Mouse (Mus musculus): ENCODE results near the gene Gm20503. TPM values are rescaled to one million over a fixed set of nuclear protein-coding genes. Genes with fewer than 3 reads are reported as not detected.

Gm20503 gene
- polyA plus RNA-seq, 1 experiment from 2014 or later, result 23.2 TPM

DNA sequence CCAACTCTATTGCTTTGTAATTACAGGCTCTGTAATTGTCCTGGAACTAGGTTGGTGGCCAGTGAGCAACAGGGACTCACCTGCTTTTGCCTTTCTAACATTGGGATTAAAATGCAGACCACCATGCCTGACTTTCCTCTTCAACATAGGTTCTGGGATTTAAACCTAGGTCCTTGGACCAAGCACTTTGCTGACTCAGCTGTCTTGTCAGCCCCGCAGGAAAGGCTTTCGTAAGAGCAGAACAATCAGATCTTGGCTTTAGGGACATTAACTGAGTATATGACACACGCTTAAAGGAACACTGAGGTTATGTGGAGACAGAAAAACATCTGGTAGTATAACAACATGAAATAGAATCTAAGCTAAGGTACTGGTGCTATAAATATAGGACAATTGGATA is 54.9 kb downstream of the Gm20503 start:
- H3K4me2 ChIP-seq (replicated peaks; ENCODE audit: low read depth, low read length), result no peak overlapping the region
- H3K9me3 ChIP-seq (ENCODE audit: low read length), result no peaks in the 10 kb centered on the region
- DNase-seq (ENCODE audit: low spot score), result no peak
- H3K9ac ChIP-seq (replicated peaks; ENCODE audit: low read depth), result no peak overlapping the region
- WGBS, result 68% methylated on average over 3 of the region's 3 CpGs
- no peak for ATAC-seq
- H3K4me3 ChIP-seq (ENCODE audit: low read depth, low read length), result no peak overlapping the region
- H3K4me1 ChIP-seq (ENCODE audit: insufficient read depth, low read depth, low read length), result no peaks in the 10 kb centered on the region
- no peaks in the 10 kb centered on the region for H3K36me3 ChIP-seq (ENCODE audit: insufficient read depth, low read length)
- H3K27me3 ChIP-seq (replicated peaks; ENCODE audit: insufficient read depth, low read length), result no peaks in the 10 kb centered on the region
- H3K27ac ChIP-seq (ENCODE audit: low read length), result no peak overlapping the region
- TF ChIP-seq EP300 (IDR thresholded peaks at IDR 0.05) (no peak), CTCF (IDR thresholded peaks at IDR 0.05) (no peak)

DNA sequence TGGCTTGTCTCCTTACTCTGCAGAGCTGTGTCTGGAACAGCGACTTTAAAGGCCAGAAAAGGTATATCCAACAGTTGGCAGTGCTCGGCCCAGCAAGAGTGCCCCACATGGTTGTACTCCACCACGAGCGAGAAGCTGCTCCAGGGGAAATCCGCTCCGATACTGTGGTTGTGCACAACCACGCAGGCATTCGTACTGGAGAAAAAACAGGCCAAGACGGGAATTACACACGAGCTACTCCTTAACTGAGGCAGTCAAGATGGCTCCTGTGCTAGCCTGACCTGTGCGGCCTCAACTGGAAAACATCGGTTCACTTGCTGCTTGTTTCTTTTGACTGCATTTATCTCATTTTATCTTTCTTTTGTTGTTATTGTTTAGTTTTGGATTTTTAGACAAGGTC is 59.5 kb downstream of the Gm20503 start:
- TF ChIP-seq CTCF (IDR thresholded peaks at IDR 0.05) (no peak), EP300 (IDR thresholded peaks at IDR 0.05) (no peak)
- Histone ChIP-seq H3K4me2 (replicated peaks; ENCODE audit: low read depth, low read length) (no peak overlapping the region), H3K4me3 (ENCODE audit: low read depth, low read length) (no peak overlapping the region), H3K9ac (replicated peaks; ENCODE audit: low read depth) (no peak overlapping the region), H3K36me3 (ENCODE audit: insufficient read depth, low read length) (no peaks in the 10 kb centered on the region), H3K27ac (ENCODE audit: low read length) (no peak overlapping the region), H3K27me3 (replicated peaks; ENCODE audit: insufficient read depth, low read length) (no peaks in the 10 kb centered on the region), H3K9me3 (ENCODE audit: low read length) (no peaks in the 10 kb centered on the region), H3K4me1 (ENCODE audit: insufficient read depth, low read depth, low read length) (no peaks in the 10 kb centered on the region)
- 72% methylated on average over 12 of the region's 12 CpGs for WGBS
- no peak for ATAC-seq
- DNase-seq (ENCODE audit: low spot score), result no peak

DNA sequence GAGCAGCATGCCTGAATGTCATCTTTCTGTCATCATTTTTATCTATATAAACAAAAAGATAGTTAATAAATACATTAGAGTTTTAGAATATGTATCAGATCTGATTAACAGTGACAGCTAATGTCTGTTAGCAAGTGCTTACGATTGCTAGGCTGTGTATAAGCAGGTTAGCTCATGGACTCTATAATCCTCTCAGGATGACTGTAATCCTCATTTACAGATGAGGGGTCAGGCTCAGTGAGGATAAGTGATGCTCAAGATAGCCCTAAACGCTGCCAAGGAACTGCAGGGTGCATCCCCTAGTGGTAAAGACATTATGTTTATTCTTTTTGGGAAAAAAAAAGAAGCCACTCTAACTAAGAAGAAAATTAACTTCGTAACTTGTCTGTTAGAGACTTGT is 66.3 kb downstream of the Gm20503 start:
- 39% methylated on average over 3 of the region's 3 CpGs for WGBS
- ATAC-seq, result no peak
- no peaks in the 10 kb centered on the region for H3K36me3 ChIP-seq (ENCODE audit: insufficient read depth, low read length)
- no peak for DNase-seq (ENCODE audit: low spot score)
- no peak overlapping the region for H3K4me3 ChIP-seq (ENCODE audit: low read depth, low read length)
- no peak overlapping the region for H3K4me2 ChIP-seq (replicated peaks; ENCODE audit: low read depth, low read length)
- no peak for TF ChIP-seq CTCF (IDR thresholded peaks at IDR 0.05)
- no peak for TF ChIP-seq EP300 (IDR thresholded peaks at IDR 0.05)
- H3K27me3 ChIP-seq (replicated peaks; ENCODE audit: insufficient read depth, low read length), result no peaks in the 10 kb centered on the region
- no peaks in the 10 kb centered on the region for H3K9me3 ChIP-seq (ENCODE audit: low read length)
- no peak overlapping the region for H3K9ac ChIP-seq (replicated peaks; ENCODE audit: low read depth)
- no peak overlapping the region for H3K27ac ChIP-seq (ENCODE audit: low read length)
- no peaks in the 10 kb centered on the region for H3K4me1 ChIP-seq (ENCODE audit: insufficient read depth, low read depth, low read length)

DNA sequence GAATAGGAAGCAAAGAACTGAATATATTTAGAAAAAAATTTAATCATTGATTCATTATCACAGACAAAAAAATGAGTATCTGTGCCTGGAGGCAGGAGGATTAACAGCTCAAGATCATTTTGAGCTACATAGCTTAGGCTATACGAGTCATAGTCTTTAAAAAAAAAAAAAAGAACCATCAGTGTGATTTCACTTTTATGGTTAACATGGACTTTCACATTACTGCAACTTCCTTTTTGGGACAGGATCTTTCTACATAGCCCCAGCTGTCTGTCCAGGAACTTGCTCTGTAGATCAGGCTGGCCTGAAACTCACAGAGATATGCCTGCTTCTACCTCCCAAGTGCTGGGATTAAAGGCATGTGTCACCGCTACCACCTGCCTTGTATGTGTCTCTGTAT is 80.4 kb downstream of the Gm20503 start:
- TF ChIP-seq CTCF (IDR thresholded peaks at IDR 0.05), result no peak
- no peak for TF ChIP-seq EP300 (IDR thresholded peaks at IDR 0.05)
- Histone ChIP-seq H3K9ac (replicated peaks; ENCODE audit: low read depth) (no peak overlapping the region), H3K36me3 (ENCODE audit: insufficient read depth, low read length) (no peaks in the 10 kb centered on the region), H3K4me1 (ENCODE audit: insufficient read depth, low read depth, low read length) (no peaks in the 10 kb centered on the region), H3K27ac (ENCODE audit: low read length) (no peak overlapping the region), H3K4me2 (replicated peaks; ENCODE audit: low read depth, low read length) (no peak overlapping the region), H3K9me3 (ENCODE audit: low read length) (no peaks in the 10 kb centered on the region), H3K27me3 (replicated peaks; ENCODE audit: insufficient read depth, low read length) (no peaks in the 10 kb centered on the region), H3K4me3 (ENCODE audit: low read depth, low read length) (no peak overlapping the region)
- DNase-seq (ENCODE audit: low spot score) (no peak), ATAC-seq (no peak)
- 76% methylated on average over 2 of the region's 2 CpGs for WGBS

DNA sequence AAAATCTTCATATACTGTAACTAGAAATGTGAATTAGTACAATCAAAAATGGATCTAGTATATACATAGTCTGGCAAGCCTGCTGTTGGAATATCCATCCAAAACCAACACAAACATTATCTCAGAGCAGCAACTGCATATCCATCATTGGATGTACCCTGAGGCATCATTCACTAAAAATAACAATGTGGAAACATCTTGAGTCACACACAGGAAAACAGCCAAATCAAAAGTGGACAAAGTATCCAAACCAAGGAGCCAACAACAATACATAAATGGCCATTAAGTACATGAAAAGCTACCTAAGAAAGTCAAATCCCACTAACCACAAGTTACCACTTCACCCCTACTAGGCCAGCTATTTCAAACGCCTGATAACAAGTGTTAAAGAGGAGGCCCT is 86.4 kb downstream of the Gm20503 start:
- Histone ChIP-seq H3K36me3 (ENCODE audit: insufficient read depth, low read length) (no peaks in the 10 kb centered on the region), H3K4me2 (replicated peaks; ENCODE audit: low read depth, low read length) (no peak overlapping the region), H3K27me3 (replicated peaks; ENCODE audit: insufficient read depth, low read length) (no peaks in the 10 kb centered on the region), H3K9ac (replicated peaks; ENCODE audit: low read depth) (no peak overlapping the region), H3K9me3 (ENCODE audit: low read length) (no peaks in the 10 kb centered on the region), H3K27ac (ENCODE audit: low read length) (no peak overlapping the region), H3K4me3 (ENCODE audit: low read depth, low read length) (no peak overlapping the region), H3K4me1 (ENCODE audit: insufficient read depth, low read depth, low read length) (no peaks in the 10 kb centered on the region)
- ATAC-seq (no peak), DNase-seq (ENCODE audit: low spot score) (no peak)
- WGBS, result 16% methylated on average over 1 of the region's 1 CpGs
- TF ChIP-seq CTCF (IDR thresholded peaks at IDR 0.05) (no peak), EP300 (IDR thresholded peaks at IDR 0.05) (no peak)

Other genes with a start within 250 kb of the Gm20503 start
- not detected in 2 replicates for gene Olfr267, start 215.5 kb upstream of the Gm20503 start, polyA plus RNA-seq (2015; fragmentation: Nextera tagmentation; extraction: Ambion mirVana)
- gene Ecpas, start 90.5 kb upstream of the Gm20503 start, polyA plus RNA-seq (2015; fragmentation: Nextera tagmentation; extraction: Ambion mirVana), result 15.8 and 17.4 TPM in 2 replicates
- gene Zkscan16, start 59.6 kb upstream of the Gm20503 start, polyA plus RNA-seq (2015; fragmentation: Nextera tagmentation; extraction: Ambion mirVana), result not detected in 2 replicates
- gene Ptgr1, start 16.1 kb upstream of the Gm20503 start, polyA plus RNA-seq (2015; fragmentation: Nextera tagmentation; extraction: Ambion mirVana), result 21.6 and 23.5 TPM in 2 replicates
- gene Dnajc25, start 8.1 kb upstream of the Gm20503 start, polyA plus RNA-seq (2015; fragmentation: Nextera tagmentation; extraction: Ambion mirVana), result 14.1 and 16.6 TPM in 2 replicates
- gene Gng10, start 31.9 kb downstream of the Gm20503 start, polyA plus RNA-seq (2015; fragmentation: Nextera tagmentation; extraction: Ambion mirVana), result 38.4 TPM in 2 replicates
- gene AI481877, start 135.8 kb downstream of the Gm20503 start, polyA plus RNA-seq (2015; fragmentation: Nextera tagmentation; extraction: Ambion mirVana), result not detected in 2 replicates
- gene Ugcg, start 186.0 kb downstream of the Gm20503 start, polyA plus RNA-seq (2015; fragmentation: Nextera tagmentation; extraction: Ambion mirVana), result 13.8 and 16.2 TPM in 2 replicates